Mouse (Mus musculus): ENCODE measurements at regions not wholly inside any gene's neighbourhood (a gene's known extent, or its start where the extent isn't known, plus 50 kb on each side); places are given as distances from the start of the nearest gene placed in this dataset.

DNA sequence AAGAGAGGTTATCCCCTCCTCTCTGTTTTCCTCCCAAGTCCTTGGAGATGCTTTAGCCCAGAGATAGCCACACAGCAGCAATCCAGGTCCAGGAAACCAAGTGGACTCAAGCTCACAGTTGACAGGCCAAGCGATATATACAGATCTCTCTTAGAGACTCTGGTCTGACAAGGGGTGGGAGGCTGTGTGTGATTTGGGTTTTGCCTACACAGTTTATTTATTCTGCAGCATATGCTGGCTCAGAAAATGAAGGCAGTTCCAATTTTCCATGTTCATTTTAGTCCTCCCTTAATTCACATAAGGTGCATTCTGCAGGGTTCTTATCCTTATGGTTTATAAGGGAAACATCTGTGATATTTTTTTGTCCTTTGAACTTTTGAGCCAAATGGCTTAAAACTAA lies 595.0 kb upstream of the Apob start:
- no peak for TF ChIP-seq GATA1 (IDR thresholded peaks at IDR 0.05; ENCODE audit: borderline replicate concordance, low read length)
- no peak for TF ChIP-seq FLI1 (IDR thresholded peaks at IDR 0.05; ENCODE audit: low read length)

All from megakaryocyte, embryonic 14.5 days (primary cell).